Mouse (Mus musculus): Measurements from ENCODE around the gene Gstp1. TPM values are rescaled to one million over a fixed set of nuclear protein-coding genes. Genes with fewer than 3 reads are reported as not detected.
A peak's percentile ranks its signal among the peaks of the same experiment; 100 is the strongest.
"Not testable (repeated sequence)": the region's sequence is repeated elsewhere in the genome, so short reads cannot be mapped to it uniquely, and the experiment has no call there.

Gstp1 gene
- polyA plus RNA-seq, 2 experiments = 274 to 511 TPM

DNA sequence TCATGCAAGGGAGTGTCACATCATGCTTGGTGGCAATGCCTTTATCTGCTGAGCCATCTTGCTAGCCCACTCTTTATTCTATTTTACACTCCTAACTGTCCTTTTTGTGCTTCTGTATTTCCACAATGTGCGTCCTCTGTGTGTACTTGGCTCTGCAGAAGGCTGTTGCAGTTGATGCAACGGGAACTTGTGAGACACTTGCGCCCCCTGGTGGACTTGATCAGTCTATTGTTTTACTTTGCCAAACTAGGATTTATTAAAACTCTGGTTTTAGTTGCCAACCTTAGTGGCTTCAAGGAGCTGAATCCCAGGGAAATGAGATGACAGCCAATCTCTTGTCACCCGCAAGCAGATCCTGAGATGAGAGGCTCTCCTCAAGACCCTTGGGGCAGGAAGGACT, 10.1 kb upstream of the Gstp1 start:
- H3K4me2 ChIP-seq (ENCODE audit: low read depth) = peak overlapping the region; percentile 70
- TF ChIP-seq EP300 (IDR thresholded peaks at IDR 0.05; ENCODE audit: low read depth) (no peak), CTCF (IDR thresholded peaks at IDR 0.05; ENCODE audit: low read depth) (peak; percentile 91)
- DNase-seq (ENCODE audit: low read depth in 3 of 3, low spot score in 3 of 3) (peak; percentile 71 to 76 (median 75)), ATAC-seq (ENCODE audit: insufficient read depth) (no peak)
- 12% methylated on average over 4 of the region's 4 CpGs for WGBS (ENCODE audit: insufficient replicate concordance)
- no peak overlapping the region for H3K9ac ChIP-seq (replicated peaks)
- H3K27ac ChIP-seq = peak overlapping the region; percentile 96; the same call in 1 of the 2 replicates
- H3K36me3 ChIP-seq (replicated peaks; ENCODE audit: control insufficient read depth, insufficient read depth, low read depth) = no peaks in the 10 kb centered on the region
- H3K4me1 ChIP-seq (replicated peaks; ENCODE audit: control insufficient read depth in 2 of 2, insufficient read depth in 2 of 2, low read length in 1 of 2) = peaks cover 25 to 42% of the 10 kb centered on the region in 2 experiments
- no peaks in the 10 kb centered on the region for H3K9me3 ChIP-seq (ENCODE audit: control insufficient read depth, low read length)
- H3K4me3 ChIP-seq (ENCODE audit: insufficient read depth in 1 of 2, low read depth in 2 of 2, low read length in 2 of 2) = 0 out of 4 replicates have a peak overlapping the region, but pooled peaks of 1 of the 2 experiments have one; percentile 1
- no peaks in the 10 kb centered on the region for H3K27me3 ChIP-seq (ENCODE audit: control insufficient read depth, insufficient read depth, low read length)

DNA sequence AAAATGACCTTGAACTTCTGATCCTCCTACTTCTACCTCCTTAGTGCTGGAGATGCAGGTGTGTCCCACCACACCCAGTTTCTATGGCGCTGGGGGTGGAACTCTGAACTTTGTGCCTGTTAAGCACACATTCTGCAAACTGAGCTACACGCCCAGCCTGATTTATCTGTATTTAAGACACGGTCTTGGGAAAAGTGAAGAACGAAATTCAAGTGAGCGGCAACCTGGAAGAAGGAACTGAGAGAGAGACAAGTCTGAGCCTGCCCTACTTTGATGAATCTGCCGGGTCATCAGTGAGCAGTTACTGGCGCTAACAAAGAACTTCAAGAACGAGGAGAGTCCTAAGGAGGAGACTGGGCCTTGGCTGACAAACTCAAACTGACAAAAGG, 9.1 kb upstream of the Gstp1 start:
- H3K9me3 ChIP-seq (ENCODE audit: control insufficient read depth, low read length) = no peaks in the 10 kb centered on the region
- ATAC-seq (ENCODE audit: insufficient read depth) (peak; percentile 75), DNase-seq (ENCODE audit: low read depth in 3 of 3, low spot score in 3 of 3) (peak; percentile 70 to 76 (median 70))
- no peaks in the 10 kb centered on the region for H3K36me3 ChIP-seq (replicated peaks; ENCODE audit: control insufficient read depth, insufficient read depth, low read depth)
- WGBS (ENCODE audit: insufficient replicate concordance) = 26% methylated on average over 8 of the region's 8 CpGs
- peak overlapping the region; percentile 60 for H3K9ac ChIP-seq (replicated peaks)
- H3K4me3 ChIP-seq (ENCODE audit: insufficient read depth in 1 of 2, low read depth in 2 of 2, low read length in 2 of 2) = peak overlapping the region; percentile 27 to 32
- peak overlapping the region; percentile 96 for H3K27ac ChIP-seq
- H3K4me1 ChIP-seq (replicated peaks; ENCODE audit: control insufficient read depth in 2 of 2, insufficient read depth in 2 of 2, low read length in 1 of 2) = peaks cover 25 to 42% of the 10 kb centered on the region in 2 experiments
- no peaks in the 10 kb centered on the region for H3K27me3 ChIP-seq (ENCODE audit: control insufficient read depth, insufficient read depth, low read length)
- H3K4me2 ChIP-seq (ENCODE audit: low read depth) = peak overlapping the region; percentile 70
- no peak; the same call in 1 of the 2 replicates for TF ChIP-seq EP300 (IDR thresholded peaks at IDR 0.05; ENCODE audit: low read depth)
- no peak for TF ChIP-seq CTCF (IDR thresholded peaks at IDR 0.05; ENCODE audit: low read depth)

DNA sequence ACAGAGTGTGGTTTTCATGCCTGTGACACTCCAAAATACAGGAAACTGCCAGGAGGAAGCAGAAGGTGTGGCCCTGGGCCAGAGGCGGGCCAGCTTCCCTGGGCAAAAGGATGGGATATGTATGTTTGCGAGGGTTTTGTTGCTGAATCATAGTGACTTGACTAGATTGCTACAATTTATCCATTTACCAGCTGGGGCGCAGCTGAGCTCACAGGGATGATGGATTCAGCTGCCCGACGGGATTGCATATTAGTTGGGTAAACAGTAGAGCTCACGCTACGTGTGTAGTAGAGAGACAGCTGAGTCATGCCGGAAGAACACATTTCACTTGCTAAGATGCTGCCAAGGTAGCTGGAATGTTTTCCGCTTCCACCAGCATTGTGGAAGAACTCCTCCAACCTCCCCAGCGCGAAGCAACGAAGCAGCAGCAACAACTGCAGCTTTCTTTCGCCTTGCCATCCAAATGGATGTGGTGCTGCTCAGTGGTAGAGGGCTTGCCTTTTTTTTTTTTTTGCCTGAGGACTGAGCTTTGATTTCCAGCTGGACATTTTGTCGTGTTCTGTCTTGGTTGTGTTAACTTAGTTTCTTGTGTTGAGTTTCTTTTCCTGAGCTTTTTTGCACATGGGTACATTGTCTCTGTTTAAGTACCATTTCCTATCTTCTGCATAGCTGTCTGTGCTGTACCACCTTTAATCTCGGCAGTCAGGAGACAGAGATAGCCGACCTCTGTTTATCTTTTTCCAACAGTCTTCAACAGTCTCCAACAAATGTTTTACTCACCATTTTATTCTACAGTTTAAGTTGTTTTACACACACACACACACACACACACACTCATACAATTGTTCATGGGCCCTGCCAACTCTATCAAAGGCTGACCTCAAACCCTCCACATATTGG, 8.4 kb upstream of the Gstp1 start, which contains the start of gene Gstp2:
TSS of gene Gstp2 (minus strand) at position 58 of the 900 bp plus-strand sequence.
- Histone ChIP-seq H3K27me3 (ENCODE audit: control insufficient read depth, insufficient read depth, low read length) (no peaks in the 10 kb centered on the region), H3K9ac (replicated peaks) (peak within 1 kb of the TSS; percentile 60), H3K27ac (peak within 1 kb of the TSS; percentile 96), H3K36me3 (replicated peaks; ENCODE audit: control insufficient read depth, insufficient read depth, low read depth) (no peaks in the 10 kb centered on the region), H3K9me3 (ENCODE audit: control insufficient read depth, low read length) (no peaks in the 10 kb centered on the region), H3K4me3 (ENCODE audit: insufficient read depth in 1 of 2, low read depth in 2 of 2, low read length in 2 of 2) (peak within 1 kb of the TSS; percentile 27 to 32), H3K4me2 (ENCODE audit: low read depth) (peak within 1 kb of the TSS; percentile 70), H3K4me1 (replicated peaks; ENCODE audit: control insufficient read depth in 2 of 2, insufficient read depth in 2 of 2, low read length in 1 of 2) (peaks cover 25 to 42% of the 10 kb centered on the region in 2 experiments)
- peak; percentile 86 for TF ChIP-seq EP300 (IDR thresholded peaks at IDR 0.05; ENCODE audit: low read depth)
- TF ChIP-seq CTCF (IDR thresholded peaks at IDR 0.05; ENCODE audit: low read depth) = peak; percentile 67
- ATAC-seq (ENCODE audit: insufficient read depth) (peak; percentile 80), DNase-seq (ENCODE audit: low read depth in 3 of 3, low spot score in 3 of 3) (peak; percentile 75 to 80 (median 77))
- WGBS (ENCODE audit: insufficient replicate concordance) = 43% methylated on average over 16 of the region's 16 CpGs

GRCm38 (mm10) chr19:4044109-4044508, 6.3 kb upstream of the Gstp1 start:
- DNase-seq (ENCODE audit: low read depth in 3 of 3, low spot score in 3 of 3); H3K27me3 ChIP-seq (ENCODE audit: control insufficient read depth, insufficient read depth, low read length); H3K27ac ChIP-seq; H3K36me3 ChIP-seq (replicated peaks; ENCODE audit: control insufficient read depth, insufficient read depth, low read depth); H3K4me2 ChIP-seq (ENCODE audit: low read depth); ATAC-seq (ENCODE audit: insufficient read depth); H3K4me3 ChIP-seq (ENCODE audit: insufficient read depth in 1 of 2, low read depth in 2 of 2, low read length in 2 of 2); H3K9ac ChIP-seq (replicated peaks); H3K9me3 ChIP-seq (ENCODE audit: control insufficient read depth, low read length): not testable (repeated sequence)
- peak; percentile 29; the same call in 1 of the 2 replicates for TF ChIP-seq EP300 (IDR thresholded peaks at IDR 0.05; ENCODE audit: low read depth)
- 34% methylated on average over 5 of the region's 5 CpGs for WGBS (ENCODE audit: insufficient replicate concordance)
- H3K4me1 ChIP-seq (replicated peaks; ENCODE audit: control insufficient read depth in 2 of 2, insufficient read depth in 2 of 2, low read length in 1 of 2) = peaks cover 25 to 44% of the 10 kb centered on the region in 2 experiments

DNA sequence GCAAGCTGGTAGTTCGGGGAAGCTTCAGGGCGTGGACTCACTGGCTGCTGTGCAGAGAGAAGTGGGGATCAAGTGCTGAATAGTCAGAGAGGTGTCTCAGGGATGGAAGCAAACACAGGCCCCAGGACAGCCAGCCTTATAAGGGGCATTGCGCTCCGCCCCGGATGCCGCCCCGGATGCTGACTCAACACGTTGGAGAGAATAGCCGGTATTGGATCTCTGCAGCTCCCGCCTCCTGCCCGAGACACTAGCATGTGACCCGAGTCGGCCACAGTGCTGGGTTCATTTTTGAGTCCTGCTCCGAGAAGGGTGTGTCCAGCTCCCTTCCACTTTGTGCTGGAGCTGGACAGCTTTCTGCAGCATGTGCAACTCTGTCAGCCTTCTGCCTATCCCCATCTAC, 4.3 kb upstream of the Gstp1 start:
- TF ChIP-seq EP300 (IDR thresholded peaks at IDR 0.05; ENCODE audit: low read depth) (no peak), CTCF (IDR thresholded peaks at IDR 0.05; ENCODE audit: low read depth) (no peak)
- Histone ChIP-seq H3K27ac (no peak overlapping the region), H3K4me3 (ENCODE audit: insufficient read depth in 1 of 2, low read depth in 2 of 2, low read length in 2 of 2) (no peak overlapping the region), H3K4me1 (replicated peaks; ENCODE audit: control insufficient read depth in 2 of 2, insufficient read depth in 2 of 2, low read length in 1 of 2) (peaks cover 21 to 39% of the 10 kb centered on the region in 2 experiments), H3K27me3 (ENCODE audit: control insufficient read depth, insufficient read depth, low read length) (no peaks in the 10 kb centered on the region), H3K4me2 (ENCODE audit: low read depth) (no peak overlapping the region), H3K36me3 (replicated peaks; ENCODE audit: control insufficient read depth, insufficient read depth, low read depth) (no peaks in the 10 kb centered on the region), H3K9ac (replicated peaks) (no peak overlapping the region), H3K9me3 (ENCODE audit: control insufficient read depth, low read length) (no peaks in the 10 kb centered on the region)
- DNase-seq (ENCODE audit: low read depth in 3 of 3, low spot score in 3 of 3) = no peak
- WGBS (ENCODE audit: insufficient replicate concordance) = 64% methylated on average over 14 of the region's 14 CpGs
- ATAC-seq (ENCODE audit: insufficient read depth) = no peak

- H3K4me1 ChIP-seq (replicated peaks; ENCODE audit: control insufficient read depth in 2 of 2, insufficient read depth in 2 of 2, low read length in 1 of 2) = peaks cover 14 to 35% of the 10 kb centered on the region in 2 experiments
- not testable (repeated sequence) for ATAC-seq (ENCODE audit: insufficient read depth); H3K27ac ChIP-seq; H3K27me3 ChIP-seq (ENCODE audit: control insufficient read depth, insufficient read depth, low read length); DNase-seq (ENCODE audit: low read depth in 3 of 3, low spot score in 3 of 3); H3K36me3 ChIP-seq (replicated peaks; ENCODE audit: control insufficient read depth, insufficient read depth, low read depth); H3K4me2 ChIP-seq (ENCODE audit: low read depth); H3K9me3 ChIP-seq (ENCODE audit: control insufficient read depth, low read length); H3K9ac ChIP-seq (replicated peaks); H3K4me3 ChIP-seq (ENCODE audit: insufficient read depth in 1 of 2, low read depth in 2 of 2, low read length in 2 of 2)
- WGBS (ENCODE audit: insufficient replicate concordance) = 81% methylated on average over 3 of the region's 4 CpGs
Measured at GRCm38 (mm10) chr19:4041500-4041899, 3.7 kb upstream of the Gstp1 start.

DNA sequence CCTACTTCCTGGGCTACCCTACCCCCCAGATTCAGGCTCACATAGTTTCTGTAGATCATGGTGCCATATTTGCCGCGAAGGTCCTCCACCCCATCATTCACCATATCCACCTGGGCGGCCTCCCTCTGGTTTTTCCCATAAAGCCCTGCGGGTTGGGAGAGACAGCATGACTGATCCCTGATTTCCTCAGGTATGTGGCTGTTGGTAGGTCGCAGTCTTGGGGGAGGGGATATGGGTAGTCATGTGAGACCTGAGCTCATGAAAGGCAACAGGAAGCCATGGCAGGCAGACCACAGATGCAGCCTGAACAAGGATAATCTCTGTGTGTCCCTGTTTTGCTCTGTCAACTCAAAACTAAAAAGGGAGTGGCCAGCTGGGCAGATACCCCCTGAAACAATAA, 3.2 kb upstream of the Gstp1 start:
- 79% methylated on average over 5 of the region's 5 CpGs for WGBS (ENCODE audit: insufficient replicate concordance)

More for the DNA sequence above, 3.2 kb upstream of the Gstp1 start:
- not testable (repeated sequence) for H3K9ac ChIP-seq (replicated peaks); ATAC-seq (ENCODE audit: insufficient read depth); H3K4me3 ChIP-seq (ENCODE audit: insufficient read depth in 1 of 2, low read depth in 2 of 2, low read length in 2 of 2); H3K27ac ChIP-seq; H3K4me2 ChIP-seq (ENCODE audit: low read depth); H3K9me3 ChIP-seq (ENCODE audit: control insufficient read depth, low read length); DNase-seq (ENCODE audit: low read depth in 3 of 3, low spot score in 3 of 3); H3K27me3 ChIP-seq (ENCODE audit: control insufficient read depth, insufficient read depth, low read length); H3K36me3 ChIP-seq (replicated peaks; ENCODE audit: control insufficient read depth, insufficient read depth, low read depth)
- H3K4me1 ChIP-seq (replicated peaks; ENCODE audit: control insufficient read depth in 2 of 2, insufficient read depth in 2 of 2, low read length in 1 of 2) = peaks cover 9 to 34% of the 10 kb centered on the region in 2 experiments

Measured in liver, embryonic 14.5 days (tissue).